Mouse (Mus musculus): ENCODE results near the gene Kcnc1. TPM values are rescaled to one million over a fixed set of nuclear protein-coding genes. Genes with fewer than 3 reads are reported as not detected.

The Kcnc1 gene
- polyA plus RNA-seq, 1 experiment: 28.9 TPM

- DNase-seq (ENCODE audit: low read depth): peak; percentile 72
- TF ChIP-seq POLR2A (IDR thresholded peaks at IDR 0.05; ENCODE audit: borderline replicate concordance, extremely low read depth, insufficient read depth, insufficient read length, poor library complexity, severe bottlenecking) (no peak), CTCF (IDR thresholded peaks at IDR 0.05; ENCODE audit: borderline replicate concordance, extremely low read depth, insufficient read depth, insufficient read length) (peak; percentile 76)
These were observed 26.6 kb downstream of the Kcnc1 start for GRCm38 (mm10) chr7:46422764-46423412.

GRCm38 (mm10) chr7:46423951-46424350 is 27.7 kb downstream of the Kcnc1 start:
- peak; percentile 22 for DNase-seq (ENCODE audit: low read depth)
- TF ChIP-seq CTCF (IDR thresholded peaks at IDR 0.05; ENCODE audit: borderline replicate concordance, extremely low read depth, insufficient read depth, insufficient read length) (no peak), POLR2A (IDR thresholded peaks at IDR 0.05; ENCODE audit: borderline replicate concordance, extremely low read depth, insufficient read depth, insufficient read length, poor library complexity, severe bottlenecking) (no peak)

- DNase-seq (ENCODE audit: low read depth): peak; percentile 37
These were observed 28.7 kb downstream of the Kcnc1 start for GRCm38 (mm10) chr7:46425012-46425411.

GRCm38 (mm10) chr7:46433874-46434273 is 37.6 kb downstream of the Kcnc1 start:
- TF ChIP-seq POLR2A (IDR thresholded peaks at IDR 0.05; ENCODE audit: borderline replicate concordance, extremely low read depth, insufficient read depth, insufficient read length, poor library complexity, severe bottlenecking) (no peak), CTCF (IDR thresholded peaks at IDR 0.05; ENCODE audit: borderline replicate concordance, extremely low read depth, insufficient read depth, insufficient read length) (no peak)
- DNase-seq (ENCODE audit: low read depth): peak; percentile 71

More at GRCm38 (mm10) chr7:46425012-46425411, 28.7 kb downstream of the Kcnc1 start:
- TF ChIP-seq CTCF (IDR thresholded peaks at IDR 0.05; ENCODE audit: borderline replicate concordance, extremely low read depth, insufficient read depth, insufficient read length): no peak

- no peak for DNase-seq (ENCODE audit: low read depth)
- no peak for TF ChIP-seq POLR2A (IDR thresholded peaks at IDR 0.05; ENCODE audit: borderline replicate concordance, extremely low read depth, insufficient read depth, insufficient read length, poor library complexity, severe bottlenecking)
- no peak for TF ChIP-seq CTCF (IDR thresholded peaks at IDR 0.05; ENCODE audit: borderline replicate concordance, extremely low read depth, insufficient read depth, insufficient read length)
These were observed 39.5 kb downstream of the Kcnc1 start for GRCm38 (mm10) chr7:46435833-46436232.

- TF ChIP-seq CTCF (IDR thresholded peaks at IDR 0.05; ENCODE audit: borderline replicate concordance, extremely low read depth, insufficient read depth, insufficient read length) (no peak), POLR2A (IDR thresholded peaks at IDR 0.05; ENCODE audit: borderline replicate concordance, extremely low read depth, insufficient read depth, insufficient read length, poor library complexity, severe bottlenecking) (no peak)
- no peak for DNase-seq (ENCODE audit: low read depth)
These were observed 42.3 kb downstream of the Kcnc1 start for GRCm38 (mm10) chr7:46438537-46439141.

GRCm38 (mm10) chr7:46443163-46443562 is 46.9 kb downstream of the Kcnc1 start:
- TF ChIP-seq POLR2A (IDR thresholded peaks at IDR 0.05; ENCODE audit: borderline replicate concordance, extremely low read depth, insufficient read depth, insufficient read length, poor library complexity, severe bottlenecking) (no peak), CTCF (IDR thresholded peaks at IDR 0.05; ENCODE audit: borderline replicate concordance, extremely low read depth, insufficient read depth, insufficient read length) (no peak)
- DNase-seq (ENCODE audit: low read depth): no peak

GRCm38 (mm10) chr7:46445896-46446295 is 49.6 kb downstream of the Kcnc1 start:
- no peak for DNase-seq (ENCODE audit: low read depth)
- no peak for TF ChIP-seq POLR2A (IDR thresholded peaks at IDR 0.05; ENCODE audit: borderline replicate concordance, extremely low read depth, insufficient read depth, insufficient read length, poor library complexity, severe bottlenecking)
- TF ChIP-seq CTCF (IDR thresholded peaks at IDR 0.05; ENCODE audit: borderline replicate concordance, extremely low read depth, insufficient read depth, insufficient read length): no peak

GRCm38 (mm10) chr7:46447473-46448165 is 51.3 kb downstream of the Kcnc1 start:
- TF ChIP-seq CTCF (IDR thresholded peaks at IDR 0.05; ENCODE audit: borderline replicate concordance, extremely low read depth, insufficient read depth, insufficient read length): no peak
- no peak for TF ChIP-seq POLR2A (IDR thresholded peaks at IDR 0.05; ENCODE audit: borderline replicate concordance, extremely low read depth, insufficient read depth, insufficient read length, poor library complexity, severe bottlenecking)

GRCm38 (mm10) chr7:46448922-46449645 is 52.8 kb downstream of the Kcnc1 start:
- TF ChIP-seq CTCF (IDR thresholded peaks at IDR 0.05; ENCODE audit: borderline replicate concordance, extremely low read depth, insufficient read depth, insufficient read length) (no peak), POLR2A (IDR thresholded peaks at IDR 0.05; ENCODE audit: borderline replicate concordance, extremely low read depth, insufficient read depth, insufficient read length, poor library complexity, severe bottlenecking) (no peak)

More at GRCm38 (mm10) chr7:46447473-46448165, 51.3 kb downstream of the Kcnc1 start:
- DNase-seq (ENCODE audit: low read depth): no peak

More at GRCm38 (mm10) chr7:46448922-46449645, 52.8 kb downstream of the Kcnc1 start:
- DNase-seq (ENCODE audit: low read depth): peak; percentile 80

All from brain, embryonic 14.5 days (tissue).